Mouse (Mus musculus) urinary bladder, adult 18-20 months (tissue): ENCODE data around the gene Ikbke.
"Not testable (repeated sequence)": the region's sequence is repeated elsewhere in the genome, so short reads cannot be mapped to it uniquely, and the experiment has no call there.

Source experiments
- DNase-seq, 2 experiments: peaks; one replicate each; pipeline ENCODE4 v3.0.0; 2022; ENCODE audit warnings: low spot score in 2 of 2, mixed read lengths in 2 of 2

Gene Ikbke

DNA sequence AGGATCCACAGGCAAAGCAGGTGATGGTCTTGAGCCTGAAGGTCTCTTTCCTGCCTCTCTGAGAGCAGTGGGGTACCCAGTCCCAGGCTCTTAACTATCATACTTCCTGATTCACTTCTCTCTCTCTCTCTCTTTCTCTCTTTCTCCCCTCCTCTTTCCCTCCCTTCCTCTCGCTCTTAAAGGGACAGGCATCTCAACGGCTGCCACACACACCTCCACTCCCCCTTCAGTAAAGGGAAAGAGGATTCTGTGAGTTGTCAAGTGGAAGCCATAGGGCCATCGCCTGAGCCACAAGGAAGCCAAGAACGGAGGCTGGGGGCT lies at the start of gene Ikbke:
Gene Ikbke (minus strand): TSS at position 151 of the 321 bp plus-strand sequence.
- no peak for DNase-seq

DNA sequence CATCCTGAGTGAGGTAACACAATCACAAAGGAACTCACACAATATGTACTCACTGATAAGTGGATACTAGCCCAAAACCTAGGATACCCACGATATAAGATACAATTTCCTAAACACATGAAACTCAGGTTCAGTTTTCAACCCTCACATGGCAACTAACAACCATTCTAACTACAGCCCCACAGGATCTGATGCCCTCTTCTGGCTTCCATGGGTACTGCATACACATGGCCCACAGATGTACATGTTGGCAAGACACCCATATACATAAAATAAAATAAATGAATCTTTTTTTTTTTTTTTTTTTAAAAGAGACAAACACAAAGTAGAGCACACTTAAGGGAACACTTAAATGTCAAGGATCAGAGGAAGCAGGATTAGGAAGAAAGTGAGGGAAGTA lies 49.7 kb upstream of the Ikbke start:
- not testable (repeated sequence) for DNase-seq

DNA sequence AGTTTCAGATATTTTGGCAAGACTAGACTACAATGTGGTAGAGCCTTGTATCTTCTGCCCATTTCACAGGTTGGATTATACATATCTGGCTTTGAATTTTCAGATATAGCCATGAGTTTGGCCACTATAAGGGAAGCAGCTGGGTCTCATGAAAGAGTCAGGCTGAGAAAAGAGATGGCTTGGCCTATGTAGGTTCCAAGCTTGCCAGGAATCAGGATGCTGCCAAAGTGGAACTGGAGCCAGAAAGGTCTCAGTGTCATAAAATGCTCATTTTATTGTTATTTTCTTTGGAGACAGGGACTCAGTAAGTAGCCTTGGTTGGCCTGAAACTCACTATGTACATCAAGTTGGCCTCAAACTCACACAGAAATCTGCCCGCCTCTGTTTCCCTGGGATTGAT lies 47.8 kb upstream of the Ikbke start:
- DNase-seq = no peak

DNA sequence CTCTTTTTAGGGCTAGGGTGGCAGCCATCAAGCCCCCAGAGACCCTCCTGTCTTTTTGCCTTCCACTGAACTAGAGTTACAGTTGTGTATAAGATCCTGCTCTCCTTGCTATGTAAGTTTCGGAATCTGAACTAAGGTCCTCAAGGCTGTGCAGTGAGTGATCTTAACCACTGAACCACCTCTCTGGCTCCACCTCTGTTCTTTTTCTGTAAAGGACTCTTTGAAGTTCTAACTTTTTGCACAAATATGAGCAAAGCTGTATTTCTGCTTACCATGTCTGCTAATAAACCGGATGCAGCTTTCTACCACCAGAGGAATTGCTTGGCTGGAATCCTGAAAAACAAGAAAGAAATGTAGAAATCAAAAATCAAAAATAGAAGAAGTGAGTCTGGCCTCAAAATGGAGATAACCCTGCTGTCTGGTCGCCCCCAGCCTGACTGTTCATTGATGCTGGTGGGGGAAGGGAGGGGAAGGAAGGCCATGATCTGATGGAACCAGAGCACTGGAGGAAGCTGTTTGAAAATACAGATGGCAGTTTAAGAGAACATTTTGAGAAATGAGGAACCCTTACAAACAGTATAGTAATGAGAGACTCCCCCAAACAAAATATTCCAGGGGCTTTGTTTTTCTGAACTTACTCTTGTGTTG lies 45.5 kb upstream of the Ikbke start:
- no peak for DNase-seq

DNA sequence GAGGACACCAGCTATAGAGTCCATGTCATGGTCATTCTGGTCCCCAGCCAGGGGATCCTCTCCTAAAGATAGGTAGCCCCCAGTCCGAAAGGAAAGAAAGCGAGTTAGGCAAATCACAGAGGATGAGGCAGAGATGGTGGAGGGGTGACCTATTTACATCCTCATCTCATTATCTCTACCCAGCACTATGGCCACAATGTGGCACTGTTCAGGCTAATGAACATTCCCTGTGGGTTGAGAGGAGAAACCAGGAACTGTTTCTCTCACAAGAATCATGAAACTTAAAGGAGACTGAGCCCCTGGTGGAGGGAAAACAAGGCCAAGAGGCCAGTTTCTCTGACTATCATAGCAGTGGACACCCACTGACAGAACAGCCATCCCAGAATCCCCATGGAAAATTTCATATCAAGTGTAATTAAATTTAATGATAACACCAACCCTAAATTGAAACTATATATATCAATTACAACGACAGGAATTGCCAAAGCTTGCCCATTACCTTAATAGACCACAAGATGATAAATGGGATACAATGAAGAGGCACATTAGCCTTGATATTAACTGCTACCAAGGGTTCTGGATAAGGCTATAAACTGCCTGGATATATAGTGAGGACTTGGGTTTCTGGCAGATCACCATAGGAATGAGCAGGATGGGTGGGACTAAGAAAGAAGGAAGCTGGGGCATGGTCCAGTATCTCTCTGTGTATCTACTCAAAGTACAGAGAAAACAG lies 40.4 kb upstream of the Ikbke start:
- DNase-seq = no peak

DNA sequence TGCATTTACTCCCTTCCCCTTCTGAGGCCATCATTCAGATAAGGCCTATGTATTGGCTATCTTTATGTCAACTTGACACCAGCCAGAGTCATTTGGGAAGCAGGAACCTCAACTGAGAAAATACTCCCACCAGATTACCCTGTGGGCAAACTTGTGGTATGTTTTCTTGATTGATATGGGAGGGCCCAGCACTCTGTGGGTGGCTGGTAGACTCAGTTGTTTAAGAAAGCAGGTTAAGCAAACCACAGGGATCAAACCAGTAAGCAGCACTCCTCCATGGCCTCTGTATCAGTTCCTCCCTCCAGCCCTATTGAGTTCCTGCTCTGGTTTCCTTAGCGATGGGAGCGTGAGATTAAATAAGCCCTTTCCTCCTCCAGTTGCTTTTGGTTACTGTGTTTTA lies 39.0 kb upstream of the Ikbke start:
- no peak for DNase-seq

DNA sequence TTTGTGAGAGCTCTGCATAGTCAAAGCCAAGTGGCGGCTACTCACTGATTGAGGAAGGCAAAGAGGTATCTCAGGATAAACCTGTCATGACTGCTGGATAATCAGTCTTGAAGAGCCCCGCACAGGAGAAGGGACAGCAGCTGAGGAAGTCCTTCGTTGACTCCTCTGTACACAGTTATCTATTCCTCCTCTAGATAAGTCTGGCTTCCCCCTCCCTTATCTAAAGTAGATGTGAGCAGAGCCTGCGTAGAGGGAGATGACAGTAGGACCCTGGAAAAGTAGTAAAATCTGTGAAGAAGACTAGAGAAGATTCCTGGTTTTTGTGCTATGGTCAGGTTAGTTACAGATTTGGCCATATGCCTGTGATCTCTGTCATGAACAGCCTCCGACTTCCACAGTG lies 38.2 kb upstream of the Ikbke start:
- DNase-seq = no peak

DNA sequence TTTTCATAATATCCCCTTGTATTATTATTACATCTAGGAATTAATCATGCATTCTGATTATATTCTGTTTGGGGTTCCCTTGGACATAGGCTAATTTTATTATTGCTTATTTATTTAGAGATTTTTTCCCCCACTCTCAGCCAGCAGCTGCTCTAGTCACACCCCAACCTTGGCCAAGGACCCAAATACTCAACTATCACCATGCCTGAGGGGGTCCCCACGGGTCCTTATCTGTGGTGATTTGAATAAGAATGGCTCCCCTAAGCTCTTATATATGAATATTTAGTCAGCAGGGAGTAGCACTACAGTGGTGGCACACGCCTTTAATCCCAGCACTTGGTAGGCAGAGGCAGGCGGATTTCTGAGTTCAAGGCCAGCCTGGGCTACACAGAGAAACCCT lies 31.9 kb upstream of the Ikbke start:
- DNase-seq = no peak

DNA sequence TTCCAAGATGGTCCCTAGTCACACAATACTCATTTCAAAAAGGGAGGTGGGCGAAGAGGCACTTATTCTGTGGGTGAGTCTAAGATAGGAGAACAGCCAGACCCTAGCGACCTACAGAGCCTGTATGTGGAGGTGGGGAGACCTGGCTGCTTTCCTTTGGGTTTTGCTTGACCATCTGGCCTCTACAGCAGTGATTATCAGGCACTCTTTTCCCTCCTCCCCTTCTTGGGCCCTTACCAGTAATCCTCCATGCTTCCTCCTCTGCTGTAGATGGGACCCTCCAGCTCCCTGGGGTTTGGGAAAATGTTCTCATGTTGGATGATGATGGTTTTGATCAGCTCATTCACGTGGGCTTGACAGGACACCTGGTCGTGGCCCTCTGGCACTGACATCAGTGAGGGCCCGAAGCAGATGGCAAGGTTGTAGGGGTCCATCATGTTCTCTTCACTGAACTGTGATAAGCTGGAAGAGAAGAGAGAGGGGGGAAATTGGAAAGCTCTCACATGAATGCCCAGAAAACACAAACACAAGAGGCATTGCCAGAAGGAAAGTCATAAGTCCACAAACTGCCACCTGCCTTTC lies 30.9 kb upstream of the Ikbke start:
- DNase-seq = no peak

DNA sequence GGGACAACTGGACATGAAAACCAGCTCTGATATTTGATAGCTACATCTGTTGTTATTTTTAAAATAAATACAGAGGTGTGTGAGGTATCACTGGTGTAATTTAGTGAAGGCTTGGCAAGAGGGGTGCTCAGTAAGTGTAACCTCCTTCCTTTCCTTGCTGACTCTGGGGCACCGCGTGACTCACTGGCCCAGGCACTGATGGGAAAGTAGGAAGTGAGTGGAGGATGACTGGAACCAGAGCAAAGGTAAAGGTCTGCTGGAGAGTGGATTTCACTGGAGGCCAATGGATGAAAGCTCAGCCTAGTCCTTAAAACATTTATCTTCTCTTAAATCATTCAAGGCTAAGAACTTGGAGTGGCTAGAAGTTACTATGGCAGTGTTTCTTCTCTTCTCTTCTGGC lies 21.3 kb upstream of the Ikbke start:
- no peak for DNase-seq

DNA sequence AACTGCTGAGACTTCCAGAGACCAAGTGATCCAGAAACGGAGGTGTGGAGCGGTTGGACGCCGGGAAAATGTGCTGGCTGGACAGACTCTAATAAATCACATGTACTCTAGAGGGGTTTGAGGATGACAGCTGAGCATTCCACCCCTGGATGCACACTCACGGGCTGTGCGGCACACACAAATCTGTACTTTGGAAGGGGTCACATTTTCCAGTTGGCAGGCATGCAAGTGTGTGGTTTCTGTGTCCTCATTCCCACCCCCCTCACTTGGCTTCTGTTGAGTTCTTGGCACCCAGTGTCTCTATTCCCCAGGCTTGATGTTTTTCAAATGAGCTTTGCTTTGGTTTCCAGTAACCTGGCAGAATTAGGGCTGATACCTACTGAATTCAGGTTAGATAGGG lies 20.4 kb upstream of the Ikbke start:
- DNase-seq = no peak

DNA sequence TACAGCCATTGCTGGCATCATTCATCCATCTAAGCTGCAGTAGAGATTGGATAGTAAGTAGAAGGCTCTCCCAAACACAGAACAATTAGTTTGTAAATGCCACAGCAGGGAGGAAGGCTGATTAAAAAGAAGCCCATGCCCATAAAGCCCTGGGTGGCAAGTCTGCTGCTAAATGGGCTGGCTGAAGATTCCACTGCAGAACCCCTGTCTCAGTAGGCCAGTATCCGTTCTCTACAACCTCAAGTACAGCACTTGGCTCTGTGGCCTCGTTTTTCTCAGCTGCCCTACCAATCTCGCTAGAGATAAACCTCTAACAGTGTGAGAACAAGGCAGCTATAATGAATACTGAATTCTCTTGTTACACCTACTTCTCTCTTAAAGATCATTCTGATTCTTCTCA lies 19.8 kb upstream of the Ikbke start:
- DNase-seq = no peak

DNA sequence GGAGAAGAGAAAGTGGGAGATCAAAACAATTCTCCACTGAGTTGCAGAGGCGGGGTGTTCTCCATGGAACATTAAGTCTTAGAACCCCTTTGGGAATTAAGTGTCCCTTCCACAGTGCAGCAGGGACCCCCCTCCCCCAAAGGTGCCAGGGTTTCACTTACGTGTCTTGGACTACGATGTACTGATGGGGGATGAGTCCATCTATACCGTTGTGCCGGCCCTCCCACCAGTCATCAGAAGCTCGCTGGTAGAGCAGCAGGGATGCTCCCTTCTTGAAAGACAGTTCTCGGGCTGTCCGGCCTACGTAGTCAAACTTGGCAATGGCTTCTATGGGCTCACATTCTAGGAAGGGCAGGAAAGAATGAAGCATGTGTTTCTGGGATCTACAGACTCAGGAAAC lies 18.8 kb upstream of the Ikbke start:
- DNase-seq = no peak

DNA sequence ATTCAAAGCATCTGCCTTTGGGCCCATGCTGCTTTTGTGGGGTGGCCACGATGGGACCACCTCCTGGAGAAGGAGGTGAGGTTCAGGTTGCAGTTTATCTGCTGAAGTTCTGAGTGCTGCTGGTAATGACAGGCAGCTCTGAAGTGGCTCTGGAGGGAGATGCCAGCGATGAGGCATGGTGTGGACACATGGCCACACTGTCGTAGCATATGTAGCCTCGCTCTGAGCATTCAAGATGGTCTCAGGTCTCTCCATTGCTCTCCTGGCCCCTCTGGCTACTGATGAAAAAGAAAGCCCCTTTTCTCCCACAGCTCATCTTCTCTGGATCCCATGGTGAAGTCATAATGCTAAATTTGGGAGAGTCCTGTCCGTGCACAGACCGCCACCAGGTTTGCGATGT lies 17.3 kb upstream of the Ikbke start:
- no peak for DNase-seq

DNA sequence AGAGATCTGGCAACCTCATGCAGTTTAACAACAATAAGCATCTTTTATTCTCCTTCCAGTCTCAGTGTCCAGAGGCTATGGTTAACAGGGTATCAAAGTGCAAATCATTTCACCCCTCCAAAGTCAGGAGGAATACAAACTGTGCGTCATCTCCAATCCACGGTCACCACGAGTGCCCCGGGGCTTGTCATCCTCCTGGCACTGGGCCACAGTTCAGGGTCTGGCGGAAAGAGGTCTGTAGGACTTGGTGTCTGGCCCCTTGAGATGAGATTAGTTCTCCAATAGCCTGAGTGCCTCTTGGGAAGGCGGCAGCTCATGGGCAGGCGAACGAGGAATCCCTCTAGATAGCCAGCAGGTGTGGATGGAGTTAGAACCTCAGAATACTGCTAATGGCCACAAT lies 15.8 kb upstream of the Ikbke start:
- no peak for DNase-seq

DNA sequence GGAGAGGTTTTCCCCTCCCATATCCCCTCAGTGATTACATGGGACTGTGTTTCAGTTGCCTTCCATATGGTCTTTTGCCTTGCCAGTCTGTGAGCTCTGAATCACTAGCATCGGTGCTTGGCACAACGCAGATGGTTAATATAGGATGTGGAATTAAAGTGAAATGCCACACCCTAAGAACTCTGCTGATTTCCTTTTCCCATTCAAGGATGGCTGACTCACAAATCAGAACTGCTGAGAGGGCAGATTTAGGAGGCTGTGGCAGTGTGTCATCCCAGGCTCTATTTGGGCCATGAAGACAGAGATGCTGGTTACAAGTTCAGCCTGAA lies 14.5 kb upstream of the Ikbke start:
- no peak for DNase-seq

DNA sequence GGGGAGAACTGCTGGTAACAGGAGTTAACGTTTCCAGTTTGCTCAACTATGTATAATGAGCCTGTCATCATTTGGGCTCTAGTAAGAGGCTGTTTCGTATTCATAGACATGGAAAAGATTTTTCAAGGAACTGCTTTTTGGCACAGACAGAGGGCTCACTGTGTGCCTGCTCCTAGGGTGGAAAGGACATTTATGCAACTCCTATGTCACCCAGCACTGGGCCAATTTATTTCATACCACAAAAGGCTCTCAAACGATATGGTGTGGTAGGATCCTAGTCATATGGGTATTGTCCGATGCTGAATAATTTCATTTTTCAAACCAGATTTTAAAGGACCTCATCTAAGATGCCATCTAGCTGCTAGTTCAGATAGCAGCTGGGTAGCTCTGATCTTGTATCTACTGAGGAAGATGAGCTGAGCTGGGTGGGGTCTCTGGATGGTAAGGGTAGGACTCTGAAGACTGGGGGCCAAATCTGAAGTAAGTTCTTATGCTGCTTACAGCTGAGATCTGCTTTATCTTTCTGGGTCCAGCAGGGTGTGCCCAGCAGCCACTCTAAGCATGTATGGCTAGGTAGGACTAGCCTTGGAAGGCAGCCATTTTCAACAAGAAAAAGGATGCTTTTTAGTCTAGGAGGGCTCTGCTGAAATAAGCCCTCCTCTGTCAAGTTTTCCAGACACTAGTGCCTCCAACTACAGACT lies 14.0 kb upstream of the Ikbke start:
- no peak for DNase-seq

DNA sequence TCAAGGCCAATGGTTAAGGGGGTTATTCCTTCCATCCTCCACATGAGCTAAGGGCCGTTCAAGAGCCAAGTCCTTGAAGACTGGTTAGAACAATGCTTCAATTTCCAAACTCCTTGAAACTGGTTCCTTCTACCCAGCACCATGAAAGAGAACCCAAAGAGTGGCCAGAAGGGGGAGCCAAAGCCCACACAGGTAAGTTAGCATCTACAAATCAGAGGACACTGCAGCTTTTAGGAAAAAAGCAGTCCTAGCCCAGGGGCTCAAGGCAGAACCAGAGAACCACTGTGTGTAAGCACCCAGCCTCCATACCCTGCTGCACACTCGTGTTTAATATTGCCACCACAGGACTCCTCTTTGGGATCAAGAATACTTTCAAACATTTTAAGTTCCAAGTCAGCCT lies 11.2 kb upstream of the Ikbke start:
- no peak for DNase-seq

DNA sequence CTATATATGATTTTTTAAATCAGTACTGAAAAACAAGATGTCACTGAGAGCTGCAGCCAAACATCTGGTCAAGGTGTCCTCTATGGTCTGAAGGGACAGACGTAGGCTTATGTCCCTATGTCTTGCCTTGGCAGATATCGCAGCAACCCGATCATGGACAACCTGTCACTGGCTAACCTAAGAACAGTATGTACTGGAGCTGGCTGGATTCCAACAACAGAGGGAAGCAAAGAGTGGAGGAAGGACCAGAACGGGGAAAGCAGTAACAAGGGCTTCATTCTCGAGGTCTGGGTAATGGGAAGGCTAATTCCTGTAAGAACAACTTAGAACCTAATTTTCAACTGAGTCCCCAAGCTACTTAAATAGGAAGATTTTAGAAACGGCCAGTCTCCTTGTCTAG lies 9.5 kb upstream of the Ikbke start:
- no peak for DNase-seq

DNA sequence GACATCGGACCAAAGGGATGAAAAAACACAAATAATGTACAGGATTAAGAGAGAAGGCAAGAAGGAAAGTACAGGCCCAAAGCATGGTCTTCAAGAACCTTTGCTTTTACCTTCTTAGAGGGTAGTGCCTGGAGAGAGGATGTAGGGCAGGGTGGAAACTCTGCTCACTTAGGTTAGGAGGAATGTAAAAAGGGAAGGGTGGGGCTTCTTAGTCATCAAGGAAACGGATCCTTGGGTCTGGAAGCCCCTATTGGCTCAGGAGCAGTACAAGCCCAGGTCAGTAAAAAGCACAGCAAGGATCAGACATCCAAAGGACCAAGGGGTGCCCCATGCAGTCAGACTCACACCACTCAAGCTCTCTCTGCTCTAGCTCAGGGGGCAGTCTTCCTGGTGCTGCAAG lies 7.9 kb upstream of the Ikbke start:
- DNase-seq = no peak

DNA sequence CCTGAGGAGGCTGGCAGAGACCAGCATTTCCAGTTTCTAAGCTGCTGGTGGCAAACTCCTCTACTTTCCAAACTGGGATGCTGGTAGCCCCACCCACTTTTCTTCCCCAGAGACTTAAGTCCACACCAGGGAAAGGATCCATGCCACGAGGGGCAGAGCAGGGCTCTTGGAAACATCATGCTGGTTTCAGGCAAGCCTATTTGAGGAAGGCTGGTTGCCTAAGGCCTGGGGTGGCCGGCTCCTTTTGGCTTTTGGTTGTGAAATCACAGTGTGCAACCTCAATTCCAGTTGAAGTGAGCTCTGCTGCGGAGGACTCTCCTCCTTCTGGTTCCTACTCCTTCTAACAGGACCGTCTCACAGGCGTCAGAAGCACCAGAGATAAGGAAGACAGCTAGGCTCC lies 7.4 kb upstream of the Ikbke start:
- DNase-seq = no peak

DNA sequence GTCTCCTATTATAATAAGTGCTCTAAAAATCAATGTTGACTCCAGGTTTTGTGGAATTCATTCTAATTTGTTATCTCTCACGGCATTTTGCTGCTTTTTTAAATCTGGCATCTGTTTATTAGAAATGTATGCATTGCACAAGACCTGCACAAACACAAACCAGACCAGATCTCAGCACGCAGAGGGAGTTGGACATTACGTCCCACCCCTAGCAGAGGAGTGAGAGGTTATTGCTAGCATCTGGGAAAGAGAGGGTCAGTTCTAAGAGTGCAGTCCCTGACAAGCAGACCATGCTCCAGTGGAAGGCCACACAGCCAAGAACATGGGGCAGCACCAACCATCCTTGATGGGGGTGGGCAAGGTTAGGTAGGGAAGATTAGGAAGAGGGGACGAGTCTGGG lies 5.2 kb upstream of the Ikbke start:
- DNase-seq = no peak

DNA sequence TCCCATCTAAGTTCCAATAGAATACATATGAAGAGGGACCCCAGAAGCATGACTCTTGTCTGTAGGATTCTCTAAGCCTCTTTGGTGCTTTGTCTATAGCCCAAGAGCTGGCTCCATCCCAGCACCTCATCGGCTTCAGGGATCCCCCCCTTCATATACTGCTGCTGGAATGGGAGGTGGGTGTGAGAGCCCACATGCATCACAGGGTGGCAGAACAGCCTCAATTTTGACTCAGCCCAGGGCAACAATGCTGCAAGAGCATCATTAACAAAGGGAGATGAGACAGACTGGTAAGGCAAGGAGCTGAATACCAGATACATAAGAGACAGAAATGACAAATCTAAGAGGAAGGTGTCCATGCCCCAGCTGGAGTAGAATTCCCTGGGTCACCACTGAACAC lies 4.8 kb upstream of the Ikbke start:
- DNase-seq = no peak
